Mouse (Mus musculus) erythroblast, embryonic 14.5 days (primary cell): ENCODE data around the gene Chrm4.

Experiments used
- GATA1 ChIP-seq: IDR thresholded peaks from 2 replicates; pipeline ENCODE4 v1.6.1; 2012; ENCODE audit warnings: low read length, inconsistent platforms, mixed read lengths
- TAL1 ChIP-seq: IDR thresholded peaks from 3 replicates; pipeline ENCODE4 v1.6.1; 2012; ENCODE audit warnings: low read length, inconsistent platforms, mixed read lengths

DNA sequence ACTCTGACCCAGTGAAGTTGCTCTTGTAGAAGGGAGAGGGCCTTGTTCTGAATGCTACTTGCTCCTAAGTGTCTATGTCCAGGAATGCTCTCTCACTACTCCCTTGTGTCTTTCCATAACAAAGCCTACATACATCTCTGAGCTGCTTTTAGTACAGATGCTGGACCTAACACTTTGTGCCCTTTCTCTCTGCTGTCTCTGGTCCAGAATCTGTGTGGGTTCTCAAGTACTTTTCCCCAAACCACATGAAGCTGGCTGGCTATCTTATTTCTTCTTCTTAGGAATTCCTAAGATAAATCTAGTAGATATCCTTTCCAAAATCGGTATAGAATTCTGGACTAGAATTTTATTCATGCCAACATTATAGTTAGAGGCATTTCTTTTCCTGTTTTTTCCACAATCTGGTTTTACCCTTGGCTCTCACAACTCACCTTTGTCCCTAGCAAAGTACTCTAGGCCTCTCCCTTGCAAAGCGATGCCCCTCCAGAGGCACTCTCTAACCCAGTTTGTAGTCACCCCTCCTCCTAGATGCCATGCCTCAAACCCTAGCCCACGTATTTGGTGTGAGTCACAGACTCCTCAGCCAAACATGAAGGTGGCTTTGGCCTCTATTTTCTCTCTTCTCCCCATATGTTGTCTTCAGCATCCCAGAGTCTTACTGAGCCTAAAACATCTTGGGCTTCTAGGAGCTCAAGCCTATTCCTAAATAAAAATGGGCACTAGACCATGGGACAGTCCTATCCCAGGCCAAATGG lies 23.7 kb upstream of the Chrm4 start:
- no peak for TF ChIP-seq TAL1
- TF ChIP-seq GATA1: no peak
